Mouse (Mus musculus) activated CD4-positive, CD25-positive, alpha-beta regulatory T cell, adult 4 months (primary cell): Measurements from ENCODE around the gene Cgnl1. TPM values are rescaled to one million over a fixed set of nuclear protein-coding genes. Genes with fewer than 3 reads are reported as not detected.
"Not testable (repeated sequence)": the region's sequence is repeated elsewhere in the genome, so short reads cannot be mapped to it uniquely, and the experiment has no call there.

ENCODE experiments used
- ATAC-seq: one replicate; pipeline ENCODE4 v1.8.0; 2017
- polyA plus RNA-seq, 2 experiments: library from polyadenylated mRNA; unstranded; fragments of 100-300 nt; shearing (Covaris generic); gene quantifications; one replicate each; pipeline ENCODE4 v1.2.1; 2017

The Cgnl1 gene
- polyA plus RNA-seq, 2 experiments from 2014 or later: not detected

DNA sequence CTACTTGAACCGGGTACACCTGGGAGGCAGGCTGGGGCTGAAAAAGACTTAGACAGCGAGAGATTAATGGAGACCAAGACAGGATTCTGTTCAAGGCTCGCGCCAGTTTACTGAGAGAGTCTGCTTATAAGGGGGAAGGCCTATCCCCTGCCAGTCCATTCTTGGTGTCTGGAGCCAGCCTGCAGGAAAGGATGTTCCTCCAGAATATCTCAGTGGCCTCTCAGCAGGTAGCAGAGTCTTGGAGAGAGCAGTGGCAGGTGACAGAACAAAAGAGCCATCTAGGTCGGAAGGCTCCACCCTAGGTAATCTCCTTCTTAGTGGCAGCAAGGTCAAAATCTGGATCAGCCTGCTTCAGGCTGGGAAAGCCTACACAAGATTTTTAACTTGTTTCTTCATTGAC lies 151.3 kb downstream of the Cgnl1 start:
- not testable (repeated sequence) for ATAC-seq

DNA sequence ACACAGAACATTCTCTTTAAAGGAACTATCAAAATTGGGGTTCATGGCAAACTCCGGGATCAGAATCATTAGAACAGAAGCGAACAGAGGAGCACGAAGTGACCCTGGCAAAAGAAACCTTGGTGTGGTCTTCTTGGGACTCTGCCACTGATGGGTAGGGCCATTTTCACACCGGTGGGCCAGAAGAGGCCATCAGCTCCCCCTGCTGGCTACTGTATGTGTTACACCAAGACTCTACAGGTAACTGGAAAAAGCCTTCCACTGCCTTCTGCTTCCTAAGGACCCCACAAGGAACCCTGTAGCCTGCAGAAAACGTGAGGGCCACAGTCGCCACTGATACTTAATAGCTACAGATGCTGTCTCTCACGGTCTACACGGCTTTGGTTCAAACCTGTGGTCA lies 154.0 kb downstream of the Cgnl1 start:
- ATAC-seq: no peak

DNA sequence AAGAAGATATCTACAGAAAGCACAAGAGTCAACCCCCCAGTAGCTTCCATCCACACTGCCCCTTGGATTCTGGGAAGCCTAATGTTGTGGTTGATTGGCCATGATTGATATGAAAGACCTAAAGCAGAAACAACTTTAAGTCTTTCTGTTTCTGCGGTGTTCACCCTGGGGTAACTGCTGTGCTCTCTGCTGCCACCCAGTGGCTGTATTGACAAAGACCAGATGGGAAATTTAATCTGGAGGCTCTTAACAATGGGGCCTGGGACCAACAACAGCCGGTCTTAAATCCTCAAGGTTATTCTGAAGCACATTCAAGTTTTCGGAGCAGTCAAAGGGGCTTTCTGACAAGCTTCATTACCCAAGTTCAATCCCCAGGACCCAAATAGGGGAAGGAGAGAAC lies 155.2 kb downstream of the Cgnl1 start:
- no peak for ATAC-seq

DNA sequence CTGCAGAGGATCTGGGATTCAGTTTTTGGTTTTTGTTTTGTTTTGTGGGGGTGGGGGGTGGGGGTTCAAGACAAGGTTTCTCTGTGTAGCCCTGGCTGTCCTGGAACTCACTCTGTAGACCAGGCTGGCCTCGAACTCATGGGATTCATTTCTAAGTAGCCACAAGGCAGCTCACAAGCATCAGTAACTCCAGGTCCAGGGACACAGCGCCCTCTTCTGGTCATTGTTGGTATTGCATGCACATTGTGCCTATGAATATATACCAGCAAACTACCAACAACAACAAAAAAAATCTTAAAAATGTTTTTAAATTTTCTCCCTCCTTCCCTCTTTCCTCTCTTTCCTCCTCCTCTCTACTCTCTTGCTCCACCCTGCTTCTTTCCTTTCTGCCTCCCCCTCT lies 156.8 kb downstream of the Cgnl1 start:
- no peak for ATAC-seq

- ATAC-seq: no peak
These were observed 158.4 kb downstream of the Cgnl1 start for GRCm38 (mm10) chr9:71612981-71613380.

- ATAC-seq: no peak
These were observed 159.5 kb downstream of the Cgnl1 start for GRCm38 (mm10) chr9:71611876-71612275.

DNA sequence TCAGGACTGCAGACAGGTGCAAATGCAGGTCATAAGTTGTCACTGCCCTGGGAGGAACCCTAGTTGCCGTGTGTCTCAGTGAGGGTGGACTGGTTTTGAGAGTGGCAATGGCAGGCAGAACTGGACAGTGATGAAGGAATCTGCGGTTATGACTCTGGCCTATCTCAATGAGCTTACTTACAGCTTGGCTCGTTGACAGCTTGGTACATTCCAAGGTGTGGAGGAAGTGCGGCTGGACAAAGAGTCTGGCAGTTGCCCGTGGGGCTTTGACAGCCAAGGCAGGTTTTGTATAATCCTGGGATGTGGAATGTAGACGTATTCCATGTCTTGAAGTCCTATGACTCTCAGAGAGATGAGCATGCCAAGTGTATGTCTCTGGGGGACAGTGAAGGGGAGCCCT lies 162.4 kb downstream of the Cgnl1 start:
- ATAC-seq: no peak

- ATAC-seq: no peak
These were observed 164.9 kb downstream of the Cgnl1 start for GRCm38 (mm10) chr9:71606296-71607057.

GRCm38 (mm10) chr9:71604914-71605635 lies 166.3 kb downstream of the Cgnl1 start:
- no peak for ATAC-seq

DNA sequence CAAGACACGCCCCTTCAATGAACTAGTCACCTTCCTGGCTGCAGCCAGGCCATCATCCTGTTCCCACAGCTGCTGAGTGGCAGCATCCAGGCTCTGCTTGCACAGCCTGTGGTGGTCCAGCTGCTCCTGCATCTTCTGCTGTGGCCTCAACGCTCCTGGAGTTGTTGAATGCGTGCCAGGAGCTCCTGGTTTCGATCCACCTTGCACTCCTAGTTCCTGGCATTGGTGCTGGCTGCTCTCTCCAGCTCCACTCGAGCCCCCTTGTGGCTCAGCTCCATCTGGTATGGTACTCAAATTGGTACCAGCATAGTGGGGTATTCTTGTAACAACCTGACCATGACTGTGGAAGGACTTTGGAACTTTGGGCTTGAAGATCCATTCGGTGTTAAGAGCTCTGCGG lies 171.5 kb downstream of the Cgnl1 start:
- ATAC-seq: no peak

DNA sequence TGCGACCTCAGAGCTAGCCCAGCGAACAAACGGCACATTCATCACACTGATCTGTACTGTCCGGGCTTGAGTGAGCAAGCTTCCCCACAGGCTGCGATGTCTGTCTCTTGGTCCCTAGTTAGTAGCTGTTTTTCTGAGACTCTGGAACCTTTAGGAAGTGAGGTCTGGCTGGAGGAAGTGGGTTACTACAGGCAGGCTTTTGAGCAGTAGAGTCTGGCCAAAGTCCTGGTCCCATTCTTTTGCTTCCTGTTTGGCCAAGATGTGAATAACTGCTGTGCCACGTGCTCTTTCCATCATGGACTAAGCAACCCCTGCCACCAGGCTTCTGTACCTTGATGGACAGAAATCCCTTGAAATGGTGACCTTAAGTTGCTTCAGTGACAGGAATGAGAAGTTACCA lies 174.5 kb downstream of the Cgnl1 start:
- ATAC-seq: no peak

DNA sequence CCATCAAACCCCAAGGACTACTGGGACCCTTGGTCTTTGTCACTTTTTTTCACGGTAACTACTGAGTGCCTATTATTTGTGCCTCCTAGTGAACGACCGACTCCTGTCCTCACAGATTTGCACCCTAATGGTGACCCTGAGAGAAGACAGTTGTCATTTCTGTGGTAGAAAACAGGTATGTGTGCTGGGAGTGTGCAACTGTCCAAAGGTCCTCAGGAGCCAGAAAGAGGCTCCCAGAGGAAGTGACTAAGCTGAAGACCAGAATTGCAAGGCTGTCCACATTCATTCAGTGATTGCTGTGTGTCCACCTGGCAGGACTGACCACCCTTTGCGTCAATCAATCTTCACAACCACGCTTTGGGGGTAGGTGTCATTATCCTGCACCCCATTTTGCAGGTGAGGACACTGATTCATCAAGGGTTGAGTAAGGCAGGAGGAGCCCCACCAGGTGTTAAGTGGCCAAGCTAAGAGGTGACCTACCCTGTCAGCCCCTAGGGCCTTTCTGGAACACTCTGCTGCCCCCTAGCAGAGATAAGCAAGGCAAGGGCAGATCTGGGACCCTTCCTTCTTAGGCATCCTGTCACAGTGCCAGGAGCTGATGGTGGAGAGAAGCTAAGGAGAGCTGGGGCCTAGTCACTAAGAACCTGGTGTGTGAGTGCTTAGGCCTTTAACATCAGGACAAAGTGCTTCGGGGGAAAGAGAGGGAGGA lies 178.7 kb downstream of the Cgnl1 start:
- no peak for ATAC-seq

DNA sequence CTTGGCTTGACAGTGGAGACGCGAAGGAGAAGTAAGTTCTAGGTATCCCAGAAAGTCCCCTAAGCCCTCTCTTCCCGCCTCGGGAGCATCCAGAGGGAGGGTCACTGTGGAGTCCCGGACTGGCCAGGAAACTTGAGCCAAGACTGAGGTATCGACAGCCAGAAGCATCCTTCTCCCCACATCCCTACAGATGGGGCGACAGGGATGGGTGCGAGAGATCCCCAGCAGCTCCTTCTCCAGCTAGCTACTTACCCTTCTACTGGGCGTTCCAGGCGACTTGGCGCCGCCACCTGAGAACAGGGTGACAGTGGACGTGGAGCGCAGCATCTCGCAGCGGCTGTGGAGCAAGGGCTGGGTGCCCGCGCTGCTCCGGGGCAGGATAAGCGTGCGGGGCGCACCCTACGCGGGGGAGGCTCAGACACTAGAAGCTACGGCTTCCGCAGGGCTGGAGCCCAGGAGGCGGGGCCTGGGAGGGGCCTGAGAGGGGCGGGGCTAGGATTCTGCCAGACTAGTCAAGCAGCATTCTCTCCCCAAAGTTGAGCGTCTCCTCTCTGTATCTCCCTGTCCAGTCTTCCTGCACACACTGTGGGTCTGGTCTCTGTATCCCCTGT lies 179.4 kb downstream of the Cgnl1 start, which contains the start of gene Myzap:
Myzap (minus strand) TSS at position 423 of the 611 bp plus-strand sequence.
- peak; percentile 93 for ATAC-seq

- ATAC-seq: no peak
These were observed 180.3 kb downstream of the Cgnl1 start for GRCm38 (mm10) chr9:71591106-71591505.

DNA sequence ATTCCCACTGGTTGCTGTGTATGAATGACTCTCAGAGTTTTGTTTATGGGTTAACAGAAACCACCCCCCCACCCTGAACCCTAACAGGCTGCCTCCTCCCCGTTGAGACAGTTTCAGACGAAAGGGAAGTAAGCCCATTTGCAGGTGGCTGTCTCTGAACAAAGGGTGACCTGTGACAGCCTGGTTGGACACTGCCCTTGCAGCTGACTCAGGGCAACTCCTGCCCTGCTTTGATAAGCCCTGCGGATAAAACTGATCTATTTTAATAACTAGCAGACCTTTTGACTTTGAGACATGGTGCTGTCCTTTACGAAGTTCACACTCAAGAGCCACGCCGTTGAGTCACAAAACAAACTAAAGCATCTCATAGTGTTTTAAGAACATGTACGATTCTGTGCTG lies 181.6 kb downstream of the Cgnl1 start:
- ATAC-seq: no peak

- no peak for ATAC-seq
These were observed 182.3 kb downstream of the Cgnl1 start for GRCm38 (mm10) chr9:71588930-71589592.

GRCm38 (mm10) chr9:71586408-71586807 lies 185.0 kb downstream of the Cgnl1 start:
- no peak for ATAC-seq

GRCm38 (mm10) chr9:71582771-71583170 lies 188.6 kb downstream of the Cgnl1 start:
- no peak for ATAC-seq

- no peak for ATAC-seq
These were observed 192.4 kb downstream of the Cgnl1 start for GRCm38 (mm10) chr9:71578896-71579564.
